Mouse (Mus musculus) cerebellum, adult 2 months (tissue): ENCODE data around the gene Ccz1.

Source experiments
- CTCF ChIP-seq: fragments of 200-500 bp; IDR thresholded peaks from 2 replicates; pipeline ENCODE4 v1.5.1; 2011; ENCODE audit warnings: low read depth, mild to moderate bottlenecking, control low read depth, low read length, moderate library complexity, borderline replicate concordance; ENCODE audit not compliant: insufficient read depth
- POLR2A ChIP-seq: fragments of 200-500 bp; IDR thresholded peaks from 2 replicates; pipeline ENCODE4 v1.6.1; 2011; ENCODE audit warnings: low read length, control low read depth, borderline replicate concordance; ENCODE audit not compliant: insufficient read depth

GRCm38 (mm10) chr5:143989046-143989445, 25.6 kb downstream of the Ccz1 start:
- TF ChIP-seq CTCF (no peak), POLR2A (no peak)
